Mouse (Mus musculus) lung, embryonic 16.5 days (tissue): ENCODE measurements at regions not wholly inside any gene's neighbourhood (a gene's known extent, or its start where the extent isn't known, plus 50 kb on each side); places are given as distances from the start of the nearest gene placed in this dataset.

Experiments
- ATAC-seq: fragments of 200-750 bp; cut with Nextera tagmentation; 2 replicates; pipeline ENCODE4 v1.8.0; 2017; ENCODE audit warnings: low read depth, mild to moderate bottlenecking, moderate library complexity
- H3K27ac ChIP-seq: fragments of 300-500 bp; sonication (generic); 2 replicates; pipeline ENCODE4 v1.5.1; 2014; ENCODE audit warnings: mild to moderate bottlenecking, control low read depth, low read length
- H3K27me3 ChIP-seq: fragments of 300-500 bp; sonication (generic); 2 replicates; pipeline ENCODE4 v1.6.1; 2014; ENCODE audit warnings: low read depth, low read length, mixed read lengths; ENCODE audit not compliant: control insufficient read depth, insufficient read depth
- H3K36me3 ChIP-seq: fragments of 300-500 bp; sonication (generic); 2 replicates; pipeline ENCODE4 v1.6.1; 2014; ENCODE audit warnings: low read length; ENCODE audit not compliant: control insufficient read depth, insufficient read depth
- H3K4me1 ChIP-seq: fragments of 300-500 bp; sonication (generic); replicated peaks from 2 replicates; pipeline ENCODE4 v1.6.1; 2014; ENCODE audit warnings: low read length, mixed read lengths; ENCODE audit not compliant: control insufficient read depth, insufficient read depth
- H3K4me2 ChIP-seq: fragments of 300-500 bp; sonication (generic); 2 replicates; pipeline ENCODE4 v1.6.1; 2014; ENCODE audit warnings: low read depth, low read length, control low read depth
- H3K4me3 ChIP-seq: fragments of 300-500 bp; sonication (generic); 2 replicates; pipeline ENCODE4 v1.5.1; 2014; ENCODE audit warnings: mild to moderate bottlenecking, low read length, control low read depth
- H3K9ac ChIP-seq: fragments of 300-500 bp; sonication (generic); 2 replicates; pipeline ENCODE4 v1.6.1; 2014; ENCODE audit warnings: low read length, control low read depth
- H3K9me3 ChIP-seq: fragments of 300-500 bp; sonication (generic); 2 replicates; pipeline ENCODE4 v1.6.1; 2016; ENCODE audit warnings: low read length; ENCODE audit not compliant: control insufficient read depth
- WGBS: fragments of 180-500 bp; shearing (Covaris S2); extraction: QIAGEN DNeasy Blood & Tissue Kit; methylation state at CpG from one replicate; pipeline ENCODE4 v1.1.7; 2014; 5-methylcytosine and 5-hydroxymethylcytosine counted together

- H3K9me3 ChIP-seq = no peaks in the 10 kb centered on the region
- no peaks in the 10 kb centered on the region for H3K4me1 ChIP-seq
- no peak overlapping the region for H3K4me2 ChIP-seq
- no peaks in the 10 kb centered on the region for H3K27me3 ChIP-seq
- H3K4me3 ChIP-seq = no peak overlapping the region
- H3K36me3 ChIP-seq = no peaks in the 10 kb centered on the region
- no peak overlapping the region for H3K27ac ChIP-seq
- no peak for ATAC-seq
- 90% methylated on average over 18 of the region's 18 CpGs for WGBS
- no peak overlapping the region for H3K9ac ChIP-seq
Measured at GRCm38 (mm10) chr5:106038321-106038720, 162.0 kb downstream of the Zfp326 start.

GRCm38 (mm10) chr5:106036176-106036575 is 159.8 kb downstream of the Zfp326 start:
- Histone ChIP-seq H3K36me3 (no peaks in the 10 kb centered on the region), H3K27ac (no peak overlapping the region), H3K9me3 (no peaks in the 10 kb centered on the region), H3K4me1 (no peaks in the 10 kb centered on the region), H3K27me3 (no peaks in the 10 kb centered on the region), H3K9ac (no peak overlapping the region), H3K4me2 (peak overlapping the region; percentile 29; the same call in 1 of the 2 replicates), H3K4me3 (peak overlapping the region; percentile 17)
- ATAC-seq = peak; percentile 79; the same call in 1 of the 2 replicates
- WGBS = 39% methylated on average over 6 of the region's 6 CpGs

DNA sequence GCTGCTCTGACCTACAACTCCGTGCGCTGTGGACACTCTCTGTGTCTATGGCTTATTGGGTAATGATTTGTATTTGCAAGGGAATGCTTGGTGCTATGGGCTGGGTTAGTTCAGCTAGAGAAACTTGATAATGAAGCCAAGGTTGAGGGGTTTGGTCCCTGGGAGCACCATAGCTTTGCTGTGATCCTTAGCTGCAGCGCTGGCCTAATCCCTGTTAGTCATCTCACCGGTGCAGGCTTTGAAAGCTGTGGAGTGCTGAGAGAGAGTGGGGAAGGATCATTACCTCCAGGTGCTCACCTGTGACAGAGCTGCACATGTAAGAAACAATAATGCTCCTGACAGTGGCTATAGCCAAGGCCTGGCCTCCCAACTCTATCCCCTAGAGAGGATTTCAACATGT is 156.6 kb downstream of the Zfp326 start:
- H3K27me3 ChIP-seq = no peaks in the 10 kb centered on the region
- H3K27ac ChIP-seq = no peak overlapping the region
- 74% methylated on average over 4 of the region's 4 CpGs for WGBS
- no peak overlapping the region for H3K4me2 ChIP-seq
- no peaks in the 10 kb centered on the region for H3K9me3 ChIP-seq
- ATAC-seq = no peak
- no peaks in the 10 kb centered on the region for H3K4me1 ChIP-seq
- H3K4me3 ChIP-seq = no peak overlapping the region
- H3K9ac ChIP-seq = no peak overlapping the region
- no peaks in the 10 kb centered on the region for H3K36me3 ChIP-seq

DNA sequence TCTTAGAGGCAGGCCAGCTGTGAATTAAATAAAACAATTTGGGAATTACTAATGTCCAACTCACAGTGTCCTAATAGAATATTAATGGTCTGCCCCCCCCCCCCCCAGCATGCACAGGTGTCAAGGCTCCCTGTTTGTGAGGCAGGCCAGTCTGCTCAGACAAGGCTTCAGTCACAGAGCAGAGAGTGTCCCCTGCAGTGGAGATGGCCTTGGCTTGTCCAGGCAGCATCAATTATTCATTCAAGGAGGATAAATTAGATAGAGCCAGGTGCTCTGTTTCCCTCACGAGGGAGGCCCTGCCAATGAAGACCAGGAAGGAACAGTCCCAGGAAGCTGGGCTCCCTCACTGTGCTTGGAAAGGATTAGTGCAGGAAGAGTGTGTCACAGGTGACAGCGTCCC is 150.5 kb downstream of the Zfp326 start:
- no peaks in the 10 kb centered on the region for H3K4me1 ChIP-seq
- H3K27me3 ChIP-seq = no peaks in the 10 kb centered on the region
- no peak overlapping the region for H3K27ac ChIP-seq
- H3K4me3 ChIP-seq = no peak overlapping the region
- ATAC-seq = no peak
- H3K36me3 ChIP-seq = no peaks in the 10 kb centered on the region
- H3K9ac ChIP-seq = no peak overlapping the region
- no peak overlapping the region for H3K4me2 ChIP-seq
- WGBS = 50% methylated on average over 2 of the region's 2 CpGs
- no peaks in the 10 kb centered on the region for H3K9me3 ChIP-seq

DNA sequence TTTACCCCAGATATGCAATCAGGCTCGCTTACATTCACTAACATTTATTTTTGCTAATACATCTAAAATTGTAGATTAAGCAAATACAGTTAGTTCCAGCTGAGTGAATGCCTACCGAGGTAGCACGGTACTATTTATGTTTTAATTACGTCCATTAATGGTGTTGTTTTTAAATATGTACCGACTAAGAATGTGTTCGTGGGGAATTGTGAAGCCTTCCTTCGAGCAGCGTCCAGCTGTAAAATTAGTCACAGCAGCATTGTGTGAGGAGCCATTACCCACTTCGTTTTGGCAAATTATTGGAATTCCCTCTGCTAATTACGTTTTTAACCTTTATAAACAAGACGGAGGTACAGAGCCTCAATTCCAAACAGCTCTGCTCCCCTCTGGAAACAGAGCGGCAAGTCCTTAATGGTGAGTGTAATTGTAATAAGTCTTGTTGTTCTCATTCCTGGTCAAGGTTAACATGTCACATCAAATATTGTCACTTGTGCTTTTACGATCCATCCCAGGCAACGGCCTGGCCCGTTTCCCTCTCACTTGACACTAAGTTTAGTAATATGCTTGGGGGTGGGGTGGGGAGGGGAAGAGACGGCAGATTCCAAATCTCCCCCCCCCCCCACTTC is 128.0 kb downstream of the Zfp326 start:
- 43% methylated on average over 16 of the region's 16 CpGs for WGBS
- no peak overlapping the region for H3K4me3 ChIP-seq
- no peaks in the 10 kb centered on the region for H3K9me3 ChIP-seq
- peaks cover 3% of the 10 kb centered on the region; the same call in 1 of the 2 replicates for H3K4me1 ChIP-seq
- H3K27me3 ChIP-seq = peaks cover 6% of the 10 kb centered on the region
- no peak overlapping the region for H3K4me2 ChIP-seq
- H3K36me3 ChIP-seq = no peaks in the 10 kb centered on the region
- no peak overlapping the region for H3K9ac ChIP-seq
- no peak overlapping the region for H3K27ac ChIP-seq
- no peak for ATAC-seq

DNA sequence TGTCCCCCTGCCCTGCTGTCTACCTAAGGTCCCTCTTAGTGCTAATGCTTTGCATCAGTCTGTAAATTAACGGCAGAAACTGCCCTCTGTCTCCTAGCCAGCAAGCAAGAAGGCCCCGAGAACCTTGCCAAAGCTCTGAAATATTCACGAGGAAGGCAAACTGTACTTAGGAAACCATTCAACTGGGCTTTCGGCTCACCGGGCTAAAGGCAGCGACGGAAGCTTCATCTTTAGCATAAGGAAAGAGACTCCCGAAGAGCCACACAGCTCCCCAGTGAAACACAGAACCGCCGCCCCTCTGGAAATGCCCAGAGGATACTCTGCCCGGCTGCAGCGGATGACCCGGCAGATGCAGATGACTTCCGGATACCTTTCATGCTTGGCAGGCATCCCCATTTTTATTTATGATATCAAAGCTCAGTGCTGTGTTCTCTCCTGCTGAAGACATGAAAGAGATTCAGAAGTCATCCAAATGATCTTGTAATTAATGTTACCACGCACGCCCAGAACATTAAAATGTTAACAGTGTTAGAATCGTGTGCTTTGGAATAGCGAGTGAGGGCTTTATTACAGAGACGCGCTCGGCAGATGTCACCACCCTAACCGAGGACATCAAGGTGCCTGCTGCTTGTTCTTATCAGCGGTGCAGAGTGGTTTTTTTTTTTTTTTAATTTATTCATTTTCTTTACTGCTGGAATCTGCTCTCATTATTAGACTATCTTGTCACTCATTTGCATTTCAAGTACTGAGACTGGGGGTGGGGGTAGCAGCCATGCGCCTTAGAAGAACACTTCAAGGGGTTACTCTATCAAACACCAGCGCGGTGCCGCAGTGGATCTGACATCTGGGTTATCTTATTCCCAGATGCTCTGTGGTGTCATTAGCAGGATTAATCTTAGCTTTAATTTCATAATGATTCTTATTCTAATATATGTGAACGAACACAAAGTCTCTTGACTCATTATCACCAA is 127.2 kb downstream of the Zfp326 start:
- H3K4me1 ChIP-seq = peaks cover 3% of the 10 kb centered on the region; the same call in 1 of the 2 replicates
- H3K4me3 ChIP-seq = no peak overlapping the region
- H3K9me3 ChIP-seq = no peaks in the 10 kb centered on the region
- no peak overlapping the region for H3K4me2 ChIP-seq
- 52% methylated on average over 28 of the region's 28 CpGs for WGBS
- ATAC-seq = no peak
- no peak overlapping the region for H3K9ac ChIP-seq
- no peak overlapping the region for H3K27ac ChIP-seq
- H3K36me3 ChIP-seq = no peaks in the 10 kb centered on the region
- H3K27me3 ChIP-seq = peaks cover 6% of the 10 kb centered on the region

DNA sequence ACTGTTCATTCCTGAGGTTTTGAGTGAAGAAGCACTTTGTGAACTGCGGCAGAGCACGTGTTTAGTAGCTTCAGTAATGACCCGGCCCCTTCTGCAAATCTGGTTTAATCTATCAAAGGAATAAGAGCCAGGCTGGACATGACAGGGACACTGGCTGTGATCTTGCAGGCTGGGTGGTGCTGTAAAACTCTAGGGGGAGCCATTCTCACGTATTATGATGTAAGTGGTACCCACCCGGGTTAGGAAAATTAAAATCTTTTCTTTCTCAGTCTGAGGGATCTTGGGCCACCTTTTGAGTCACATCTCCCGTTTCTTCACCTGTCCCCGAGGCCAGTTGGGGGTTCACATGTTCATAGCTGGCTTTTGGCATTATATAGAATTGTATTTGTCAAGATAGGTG is 126.0 kb downstream of the Zfp326 start:
- Histone ChIP-seq H3K36me3 (no peaks in the 10 kb centered on the region), H3K27ac (no peak overlapping the region), H3K4me2 (no peak overlapping the region), H3K4me1 (peaks cover 3% of the 10 kb centered on the region; the same call in 1 of the 2 replicates), H3K9ac (no peak overlapping the region), H3K4me3 (no peak overlapping the region), H3K9me3 (no peaks in the 10 kb centered on the region), H3K27me3 (peaks cover 6% of the 10 kb centered on the region)
- ATAC-seq = no peak
- WGBS = 13% methylated on average over 7 of the region's 7 CpGs

DNA sequence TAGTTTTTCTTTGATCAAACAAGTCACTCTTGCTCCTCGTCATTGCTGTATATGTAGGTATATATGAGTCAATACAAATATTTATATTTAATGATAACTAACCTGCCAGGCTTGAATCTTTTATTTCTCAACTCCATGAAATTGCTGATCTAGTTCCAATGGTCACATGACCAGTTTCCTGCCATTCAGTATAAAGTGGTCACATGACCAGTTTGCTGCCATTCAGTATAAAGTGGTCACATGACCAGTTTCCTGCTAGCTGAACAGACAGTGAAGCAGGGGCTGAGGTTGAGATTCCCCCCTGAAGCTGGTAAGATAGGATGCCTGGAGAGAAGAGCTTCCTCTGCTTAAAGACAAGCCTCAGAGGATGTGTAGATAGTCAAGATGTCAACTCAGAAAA is 117.9 kb downstream of the Zfp326 start:
- H3K9ac ChIP-seq = no peak overlapping the region
- no peaks in the 10 kb centered on the region for H3K36me3 ChIP-seq
- no peak overlapping the region for H3K4me3 ChIP-seq
- H3K4me1 ChIP-seq = no peaks in the 10 kb centered on the region
- no peak for ATAC-seq
- no peak overlapping the region for H3K4me2 ChIP-seq
- H3K27ac ChIP-seq = no peak overlapping the region
- WGBS = 53% methylated on average over 1 of the region's 1 CpGs
- H3K9me3 ChIP-seq = peaks cover 3% of the 10 kb centered on the region; the same call in 1 of the 2 replicates
- no peaks in the 10 kb centered on the region for H3K27me3 ChIP-seq

DNA sequence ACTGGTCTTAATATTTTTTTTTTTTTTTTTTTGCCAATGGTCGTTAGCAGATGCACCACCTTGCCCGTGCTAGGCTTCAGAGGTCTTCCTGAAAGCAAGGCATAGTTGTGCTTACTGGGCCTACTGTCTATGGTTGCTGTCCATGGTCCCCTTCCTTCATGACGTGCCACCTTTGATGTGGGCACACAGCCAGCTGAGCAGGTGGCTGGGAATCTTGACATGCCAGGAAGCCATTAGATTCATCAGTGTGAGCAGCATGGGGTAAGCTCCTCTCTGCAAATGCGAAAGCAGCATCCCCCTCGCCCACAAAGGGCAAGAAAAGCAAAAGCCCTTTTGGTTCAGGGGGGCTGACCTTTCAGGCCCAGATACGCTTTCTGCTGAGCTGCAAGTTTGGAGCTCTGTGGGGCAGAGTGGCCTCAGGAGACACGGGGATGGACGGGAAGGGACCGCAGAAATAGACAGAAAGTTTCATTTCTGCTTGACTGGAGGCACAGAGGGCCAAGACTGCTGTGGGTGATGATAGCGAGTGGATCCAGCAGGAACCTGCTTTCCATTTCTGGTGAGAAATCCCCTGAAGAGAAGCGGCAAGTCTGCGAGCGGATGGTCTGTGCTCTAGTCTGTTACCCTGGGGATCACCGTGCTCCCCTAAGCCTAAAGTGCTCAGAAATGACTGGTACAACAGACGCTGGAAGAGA is 116.8 kb downstream of the Zfp326 start:
- Histone ChIP-seq H3K4me2 (no peak overlapping the region), H3K27me3 (no peaks in the 10 kb centered on the region), H3K9ac (no peak overlapping the region), H3K27ac (no peak overlapping the region), H3K4me3 (no peak overlapping the region), H3K9me3 (peaks cover 3% of the 10 kb centered on the region; the same call in 1 of the 2 replicates), H3K4me1 (no peaks in the 10 kb centered on the region), H3K36me3 (no peaks in the 10 kb centered on the region)
- ATAC-seq = no peak
- WGBS = 69% methylated on average over 15 of the region's 15 CpGs
